Comparison of ENCODE assay signal across 8 mouse cellular contexts in genomic region chr2:11099834-11100622, GRCm38 (mm10).
DNase-seq lines count a peak whose midpoint lies in the region; ATAC-seq lines count a peak whose summit lies in the region.
"Not testable (repeated sequence)": the region's sequence is repeated elsewhere in the genome, so short reads cannot be mapped to it uniquely, and the experiment has no call there.

No protein-coding gene starts in this region.

- not testable (repeated sequence) for H3K9me3 ChIP-seq in embryonic facial prominence, embryonic 13.5 days; heart, embryonic 13.5 days; intestine, embryonic 16.5 days (ENCODE audit: control insufficient read depth, low read length); liver, embryonic 12.5 days (replicated peaks); midbrain, embryonic 11.5 days (ENCODE audit: control insufficient read depth, low read length)

- ATAC-seq in activated CD4-positive, CD25-positive, alpha-beta regulatory T cell, adult 4 months: peak; percentile 93
- ATAC-seq in embryonic facial prominence, embryonic 13.5 days (ENCODE audit: insufficient number of reproducible peaks, insufficient read depth, low FRiP score, low TSS enrichment, low read depth); heart, embryonic 13.5 days (ENCODE audit: extremely low read depth, insufficient number of reproducible peaks, low FRiP score, low TSS enrichment); liver, embryonic 12.5 days: not testable (repeated sequence)
- peak; percentile 44; the same call in 1 of the 2 replicates for ATAC-seq in intestine, embryonic 16.5 days
- ATAC-seq in midbrain, embryonic 11.5 days (ENCODE audit: low FRiP score): peak; percentile 84

- H3K9ac ChIP-seq in embryonic facial prominence, embryonic 13.5 days: peak overlapping the region; percentile 55; the same call in 1 of the 2 replicates
- peak overlapping the region; percentile 53 for H3K9ac ChIP-seq in heart, embryonic 13.5 days
- H3K9ac ChIP-seq in intestine, embryonic 16.5 days (ENCODE audit: low read depth, low read length): 0 out of 2 replicates have a peak overlapping the region, but pooled peaks have one; percentile 30
- not testable (repeated sequence) for H3K9ac ChIP-seq in liver, embryonic 12.5 days; midbrain, embryonic 11.5 days (ENCODE audit: low read length)

- DNase-seq in midbrain, embryonic 11.5 days (ENCODE audit: low spot score, missing footprints): peak; percentile 86
- peak; percentile 46 for DNase-seq in retina, postnatal 1 day
- peak; percentile 58 for DNase-seq in thymus, postnatal 4 days

- not testable (repeated sequence) for H3K36me3 ChIP-seq in embryonic facial prominence, embryonic 13.5 days; heart, embryonic 13.5 days; intestine, embryonic 16.5 days (ENCODE audit: control insufficient read depth, insufficient read depth, low read length); liver, embryonic 12.5 days; midbrain, embryonic 11.5 days (ENCODE audit: control insufficient read depth, insufficient read depth, low read length)

- peak overlapping the region; percentile 56 for H3K4me2 ChIP-seq in embryonic facial prominence, embryonic 13.5 days
- H3K4me2 ChIP-seq in heart, embryonic 13.5 days: peak overlapping the region; percentile 65
- peak overlapping the region; percentile 53 for H3K4me2 ChIP-seq in intestine, embryonic 16.5 days (ENCODE audit: low read depth, low read length)
- peak overlapping the region; percentile 55 for H3K4me2 ChIP-seq in liver, embryonic 12.5 days
- peak overlapping the region; percentile 36 for H3K4me2 ChIP-seq in midbrain, embryonic 11.5 days

- H3K4me3 ChIP-seq in embryonic facial prominence, embryonic 13.5 days: peak overlapping the region; percentile 35
- H3K4me3 ChIP-seq in heart, embryonic 13.5 days: peak overlapping the region; percentile 40
- H3K4me3 ChIP-seq in intestine, embryonic 16.5 days (ENCODE audit: low read length): peak overlapping the region; percentile 37
- peak overlapping the region; percentile 29; the same call in 1 of the 2 replicates for H3K4me3 ChIP-seq in liver, embryonic 12.5 days
- peak overlapping the region; percentile 5; the same call in 1 of the 2 replicates for H3K4me3 ChIP-seq in midbrain, embryonic 11.5 days (ENCODE audit: low read depth, low read length)

- not testable (repeated sequence) for H3K27ac ChIP-seq in embryonic facial prominence, embryonic 13.5 days; heart, embryonic 13.5 days (replicated peaks); intestine, embryonic 16.5 days (ENCODE audit: low read length); liver, embryonic 12.5 days; midbrain, embryonic 11.5 days (ENCODE audit: low read depth, low read length)

- not testable (repeated sequence) for H3K27me3 ChIP-seq in embryonic facial prominence, embryonic 13.5 days; heart, embryonic 13.5 days (replicated peaks); intestine, embryonic 16.5 days (replicated peaks; ENCODE audit: control insufficient read depth, insufficient read depth, low read length); liver, embryonic 12.5 days (replicated peaks); midbrain, embryonic 11.5 days (ENCODE audit: control insufficient read depth, insufficient read depth, low read length)

- WGBS in embryonic facial prominence, embryonic 13.5 days: 34% methylated on average over 34 of the region's 34 CpGs
- WGBS in heart, embryonic 13.5 days: 35% methylated on average over 34 of the region's 34 CpGs
- 32% methylated on average over 31 of the region's 34 CpGs for WGBS in intestine, embryonic 16.5 days
- 25% methylated on average over 34 of the region's 34 CpGs for WGBS in liver, embryonic 12.5 days (ENCODE audit: insufficient replicate concordance)
- 49% methylated on average over 32 of the region's 34 CpGs for WGBS in midbrain, embryonic 11.5 days

- not testable (repeated sequence) for H3K4me1 ChIP-seq in embryonic facial prominence, embryonic 13.5 days; heart, embryonic 13.5 days; intestine, embryonic 16.5 days (ENCODE audit: control insufficient read depth, insufficient read depth, low read length); liver, embryonic 12.5 days; midbrain, embryonic 11.5 days (ENCODE audit: control insufficient read depth, insufficient read depth, low read length)
